Mouse (Mus musculus): Measurements from ENCODE around the gene Arfgap1. TPM values are rescaled to one million over a fixed set of nuclear protein-coding genes. Genes with fewer than 3 reads are reported as not detected.
A peak's percentile ranks its signal among the peaks of the same experiment; 100 is the strongest.

The Arfgap1 gene
- polyA plus RNA-seq, 1 experiment, result 2.9 TPM

- Histone ChIP-seq H3K27me3 (ENCODE audit: control insufficient read depth) (no peaks in the 10 kb centered on the region), H3K4me3 (replicated peaks) (peak overlapping the region; percentile 80), H3K36me3 (ENCODE audit: control insufficient read depth) (peaks cover 25% of the 10 kb centered on the region), H3K9me3 (ENCODE audit: control insufficient read depth, low read length) (no peaks in the 10 kb centered on the region), H3K4me1 (ENCODE audit: control insufficient read depth) (peaks cover 51% of the 10 kb centered on the region)
- TF ChIP-seq TAL1 (IDR thresholded peaks at IDR 0.05; ENCODE audit: low read length) (no peak), GATA1 (IDR thresholded peaks at IDR 0.05; ENCODE audit: low read length) (no peak)
These were observed 738 bp upstream of the Arfgap1 start for GRCm38 (mm10) chr2:180966092-180966882.

GRCm38 (mm10) chr2:180981133-180981532 is 14.1 kb downstream of the Arfgap1 start:
- Histone ChIP-seq H3K9me3 (ENCODE audit: control insufficient read depth, low read length) (no peaks in the 10 kb centered on the region), H3K36me3 (ENCODE audit: control insufficient read depth) (peaks cover 73% of the 10 kb centered on the region), H3K4me3 (replicated peaks) (no peak overlapping the region), H3K27me3 (ENCODE audit: control insufficient read depth) (no peaks in the 10 kb centered on the region), H3K4me1 (ENCODE audit: control insufficient read depth) (no peaks in the 10 kb centered on the region; the same call in 1 of the 2 replicates)
- TF ChIP-seq TAL1 (IDR thresholded peaks at IDR 0.05; ENCODE audit: low read length) (no peak), GATA1 (IDR thresholded peaks at IDR 0.05; ENCODE audit: low read length) (no peak)

GRCm38 (mm10) chr2:180985635-180986034 is 18.6 kb downstream of the Arfgap1 start:
- Histone ChIP-seq H3K4me1 (ENCODE audit: control insufficient read depth) (no peaks in the 10 kb centered on the region; the same call in 1 of the 2 replicates), H3K4me3 (replicated peaks) (no peak overlapping the region), H3K36me3 (ENCODE audit: control insufficient read depth) (peaks cover 28% of the 10 kb centered on the region), H3K9me3 (ENCODE audit: control insufficient read depth, low read length) (no peaks in the 10 kb centered on the region), H3K27me3 (ENCODE audit: control insufficient read depth) (no peaks in the 10 kb centered on the region)
- TF ChIP-seq TAL1 (IDR thresholded peaks at IDR 0.05; ENCODE audit: low read length), result no peak
- TF ChIP-seq GATA1 (IDR thresholded peaks at IDR 0.05; ENCODE audit: low read length), result no peak

GRCm38 (mm10) chr2:180986449-180986848 is 19.4 kb downstream of the Arfgap1 start, which contains the start of gene Col20a1:
Gene Col20a1 (plus strand): TSS chr2:180986535.
- TF ChIP-seq GATA1 (IDR thresholded peaks at IDR 0.05; ENCODE audit: low read length) (no peak), TAL1 (IDR thresholded peaks at IDR 0.05; ENCODE audit: low read length) (no peak)
- no peaks in the 10 kb centered on the region for H3K27me3 ChIP-seq (ENCODE audit: control insufficient read depth)
- peaks cover 19% of the 10 kb centered on the region for H3K36me3 ChIP-seq (ENCODE audit: control insufficient read depth)
- no peaks in the 10 kb centered on the region; the same call in 1 of the 2 replicates for H3K4me1 ChIP-seq (ENCODE audit: control insufficient read depth)
- H3K4me3 ChIP-seq (replicated peaks), result no peak within 1 kb of the TSS
- H3K9me3 ChIP-seq (ENCODE audit: control insufficient read depth, low read length), result no peaks in the 10 kb centered on the region

GRCm38 (mm10) chr2:180987001-180987400 is 20.0 kb downstream of the Arfgap1 start:
- no peaks in the 10 kb centered on the region for H3K9me3 ChIP-seq (ENCODE audit: control insufficient read depth, low read length)
- no peaks in the 10 kb centered on the region; the same call in 1 of the 2 replicates for H3K4me1 ChIP-seq (ENCODE audit: control insufficient read depth)
- no peak overlapping the region for H3K4me3 ChIP-seq (replicated peaks)
- no peaks in the 10 kb centered on the region for H3K27me3 ChIP-seq (ENCODE audit: control insufficient read depth)
- peaks cover 14% of the 10 kb centered on the region for H3K36me3 ChIP-seq (ENCODE audit: control insufficient read depth)
- TF ChIP-seq TAL1 (IDR thresholded peaks at IDR 0.05; ENCODE audit: low read length) (no peak), GATA1 (IDR thresholded peaks at IDR 0.05; ENCODE audit: low read length) (no peak)

- H3K9me3 ChIP-seq (ENCODE audit: control insufficient read depth, low read length), result no peaks in the 10 kb centered on the region
- H3K36me3 ChIP-seq (ENCODE audit: control insufficient read depth), result peaks cover 9% of the 10 kb centered on the region
- H3K27me3 ChIP-seq (ENCODE audit: control insufficient read depth), result no peaks in the 10 kb centered on the region
- no peak overlapping the region for H3K4me3 ChIP-seq (replicated peaks)
- TF ChIP-seq GATA1 (IDR thresholded peaks at IDR 0.05; ENCODE audit: low read length), result no peak
- TF ChIP-seq TAL1 (IDR thresholded peaks at IDR 0.05; ENCODE audit: low read length), result no peak
- H3K4me1 ChIP-seq (ENCODE audit: control insufficient read depth), result no peaks in the 10 kb centered on the region; the same call in 1 of the 2 replicates
These were observed 20.5 kb downstream of the Arfgap1 start for GRCm38 (mm10) chr2:180987432-180988030.

- no peaks in the 10 kb centered on the region; the same call in 1 of the 2 replicates for H3K4me1 ChIP-seq (ENCODE audit: control insufficient read depth)
- no peaks in the 10 kb centered on the region for H3K27me3 ChIP-seq (ENCODE audit: control insufficient read depth)
- no peaks in the 10 kb centered on the region for H3K9me3 ChIP-seq (ENCODE audit: control insufficient read depth, low read length)
- peaks cover 1% of the 10 kb centered on the region; the same call in 1 of the 2 replicates for H3K36me3 ChIP-seq (ENCODE audit: control insufficient read depth)
- TF ChIP-seq TAL1 (IDR thresholded peaks at IDR 0.05; ENCODE audit: low read length) (no peak), GATA1 (IDR thresholded peaks at IDR 0.05; ENCODE audit: low read length) (no peak)
- no peak overlapping the region for H3K4me3 ChIP-seq (replicated peaks)
These were observed 21.4 kb downstream of the Arfgap1 start for GRCm38 (mm10) chr2:180988347-180988913.

- no peaks in the 10 kb centered on the region; the same call in 1 of the 2 replicates for H3K4me1 ChIP-seq (ENCODE audit: control insufficient read depth)
- H3K36me3 ChIP-seq (ENCODE audit: control insufficient read depth), result no peaks in the 10 kb centered on the region
- H3K27me3 ChIP-seq (ENCODE audit: control insufficient read depth), result no peaks in the 10 kb centered on the region
- no peak overlapping the region for H3K4me3 ChIP-seq (replicated peaks)
- no peaks in the 10 kb centered on the region for H3K9me3 ChIP-seq (ENCODE audit: control insufficient read depth, low read length)
- TF ChIP-seq TAL1 (IDR thresholded peaks at IDR 0.05; ENCODE audit: low read length) (no peak), GATA1 (IDR thresholded peaks at IDR 0.05; ENCODE audit: low read length) (no peak)
These were observed 21.9 kb downstream of the Arfgap1 start for GRCm38 (mm10) chr2:180988948-180989347.

GRCm38 (mm10) chr2:180990347-180990746 is 23.3 kb downstream of the Arfgap1 start:
- H3K4me1 ChIP-seq (ENCODE audit: control insufficient read depth), result no peaks in the 10 kb centered on the region
- H3K9me3 ChIP-seq (ENCODE audit: control insufficient read depth, low read length), result no peaks in the 10 kb centered on the region
- no peaks in the 10 kb centered on the region for H3K27me3 ChIP-seq (ENCODE audit: control insufficient read depth)
- no peak for TF ChIP-seq TAL1 (IDR thresholded peaks at IDR 0.05; ENCODE audit: low read length)
- H3K36me3 ChIP-seq (ENCODE audit: control insufficient read depth), result no peaks in the 10 kb centered on the region
- no peak overlapping the region for H3K4me3 ChIP-seq (replicated peaks)
